Mouse (Mus musculus): ENCODE results near the gene Cdk19. TPM values are rescaled to one million over a fixed set of nuclear protein-coding genes. Genes with fewer than 3 reads are reported as not detected.
A peak's percentile ranks its signal among the peaks of the same experiment; 100 is the strongest.
"Not testable (repeated sequence)": the region's sequence is repeated elsewhere in the genome, so short reads cannot be mapped to it uniquely, and the experiment has no call there.

Cdk19 gene
- polyA plus RNA-seq (2015; fragmentation: Nextera tagmentation; extraction: Ambion mirVana): 9.5 and 10.6 TPM in 2 replicates

DNA sequence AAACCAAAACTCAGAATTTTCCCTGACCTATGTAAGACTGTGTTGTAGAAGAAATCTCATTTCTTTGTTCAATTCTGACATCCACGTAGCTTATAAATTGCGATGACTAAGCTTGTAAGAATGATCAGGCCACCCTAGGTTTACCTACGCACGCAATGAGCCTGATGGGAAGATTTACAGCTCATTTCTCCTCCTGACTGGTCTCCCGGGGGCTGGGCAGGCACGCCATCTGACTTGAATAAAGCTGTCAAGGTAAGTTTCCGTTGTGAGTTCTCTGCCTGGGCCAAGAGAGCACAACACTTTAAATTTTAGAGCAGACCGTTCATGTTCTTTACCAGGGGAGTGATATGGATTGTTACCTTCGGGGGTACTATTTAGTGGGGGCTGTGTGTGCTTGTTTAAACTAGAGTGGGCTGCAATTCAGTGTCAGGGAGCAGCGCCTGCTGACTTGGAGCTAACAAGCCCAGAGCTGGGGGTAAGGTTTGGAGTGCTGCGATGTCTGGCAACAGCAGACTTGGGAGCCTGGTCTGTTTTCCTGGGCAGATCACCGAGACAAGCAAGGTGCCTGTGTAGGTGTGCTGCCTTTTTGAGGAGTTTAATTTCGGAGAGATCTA is at the start of gene Cdk19:
Gene Cdk19 (plus strand): TSS at position 214 of the 614 bp plus-strand sequence.
- ATAC-seq (ENCODE audit: borderline replicate concordance, extremely low read depth, low FRiP score, low TSS enrichment): no peak
- no peak within 1 kb of the TSS for H3K4me3 ChIP-seq
- 37% methylated on average over 13 of the region's 13 CpGs for WGBS
- H3K4me2 ChIP-seq: no peak within 1 kb of the TSS
- no peak within 1 kb of the TSS for H3K27ac ChIP-seq
- H3K4me1 ChIP-seq: no peaks in the 10 kb centered on the region
- no peaks in the 10 kb centered on the region for H3K27me3 ChIP-seq
- H3K9me3 ChIP-seq: no peaks in the 10 kb centered on the region
- no peaks in the 10 kb centered on the region for H3K36me3 ChIP-seq
- no peak within 1 kb of the TSS for H3K9ac ChIP-seq

- Histone ChIP-seq H3K4me3 (no peak overlapping the region), H3K4me1 (peaks cover 7% of the 10 kb centered on the region), H3K4me2 (no peak overlapping the region), H3K9me3 (no peaks in the 10 kb centered on the region), H3K27me3 (no peaks in the 10 kb centered on the region), H3K27ac (no peak overlapping the region), H3K36me3 (peaks cover 36% of the 10 kb centered on the region), H3K9ac (no peak overlapping the region)
- 87% methylated on average over 6 of the region's 6 CpGs for WGBS
- ATAC-seq (ENCODE audit: borderline replicate concordance, extremely low read depth, low FRiP score, low TSS enrichment): no peak
Measured at GRCm38 (mm10) chr10:40292640-40293039, 46.7 kb upstream of the Cdk19 start.

DNA sequence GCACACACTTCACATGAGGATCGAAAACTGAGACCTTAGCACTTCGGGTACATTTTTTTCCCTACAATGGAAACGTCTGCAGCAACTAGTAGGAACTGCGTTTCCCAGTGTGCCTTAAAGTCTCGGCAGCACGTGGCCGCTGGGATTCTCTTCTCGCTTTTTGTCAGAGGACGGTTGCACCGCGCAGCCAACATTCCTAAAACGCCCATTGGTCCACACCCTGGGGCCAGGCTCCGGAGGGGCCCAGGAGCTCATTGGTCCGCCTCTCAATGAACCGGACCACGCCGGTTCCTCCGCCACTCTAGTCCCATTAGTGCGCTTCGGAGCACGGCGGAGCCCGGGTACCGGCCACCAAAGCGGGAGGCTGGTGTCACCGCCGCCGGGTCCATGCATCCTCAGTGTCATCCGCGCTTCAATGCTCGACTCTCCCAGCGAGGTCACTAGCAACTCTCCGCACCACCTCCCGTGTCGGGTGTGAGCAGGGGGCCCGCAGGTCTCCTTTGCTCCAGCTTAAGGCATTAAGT is 38.7 kb upstream of the Cdk19 start:
- Histone ChIP-seq H3K4me3 (peak overlapping the region; percentile 97), H3K27me3 (no peaks in the 10 kb centered on the region), H3K9ac (peak overlapping the region; percentile 93), H3K4me2 (peak overlapping the region; percentile 74), H3K27ac (peak overlapping the region; percentile 89), H3K36me3 (no peaks in the 10 kb centered on the region), H3K4me1 (peaks cover 27% of the 10 kb centered on the region), H3K9me3 (no peaks in the 10 kb centered on the region)
- under 1% methylated on average over 36 of the region's 36 CpGs for WGBS
- peak; percentile 84 for ATAC-seq (ENCODE audit: borderline replicate concordance, extremely low read depth, low FRiP score, low TSS enrichment)

DNA sequence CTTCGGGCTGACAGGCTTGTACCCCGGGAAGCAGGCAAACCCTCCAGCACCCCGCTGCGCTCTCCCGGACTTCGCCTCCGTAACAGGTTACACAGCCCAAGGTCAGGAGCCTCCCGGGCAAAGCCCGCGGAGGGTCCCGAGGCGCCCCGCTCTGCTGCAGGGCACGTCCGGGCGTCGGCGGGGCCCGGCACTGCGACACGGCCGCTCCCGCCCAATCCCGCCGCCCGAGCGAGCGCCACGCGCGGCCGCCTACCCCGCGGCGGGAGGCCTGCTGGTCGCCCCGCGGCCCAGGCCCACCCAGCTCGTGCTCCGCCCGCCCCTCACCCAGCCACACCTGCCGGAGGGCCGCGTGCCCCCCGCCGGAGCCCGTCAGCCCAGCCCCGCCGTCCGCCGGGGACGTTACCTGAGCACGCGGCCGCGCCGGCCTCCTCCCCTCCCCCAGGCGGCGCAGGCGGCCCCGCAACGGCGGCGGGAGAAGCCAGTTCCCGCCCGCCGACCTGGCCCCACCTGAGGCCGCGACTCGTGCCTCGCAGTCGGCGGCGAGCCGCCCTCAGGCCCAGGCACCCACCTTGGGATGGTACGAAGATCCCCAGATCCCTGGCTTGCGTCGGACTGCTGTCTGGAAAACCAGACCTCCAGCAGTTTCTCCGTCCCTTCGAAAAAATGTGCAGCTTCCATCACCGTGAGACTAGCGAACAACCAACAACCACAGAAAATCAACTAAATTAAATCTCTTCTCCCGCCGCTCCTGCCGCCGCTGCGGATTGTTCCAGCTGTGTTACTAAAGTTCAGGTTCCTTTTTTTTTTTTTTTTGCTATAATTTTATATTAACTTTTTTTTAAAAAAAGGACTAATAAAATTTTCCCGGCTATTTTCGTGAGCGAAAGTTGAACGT is 37.9 kb upstream of the Cdk19 start:
- WGBS: under 1% methylated on average over 50 of the region's 91 CpGs
- H3K4me2 ChIP-seq: peak overlapping the region; percentile 87

DNA sequence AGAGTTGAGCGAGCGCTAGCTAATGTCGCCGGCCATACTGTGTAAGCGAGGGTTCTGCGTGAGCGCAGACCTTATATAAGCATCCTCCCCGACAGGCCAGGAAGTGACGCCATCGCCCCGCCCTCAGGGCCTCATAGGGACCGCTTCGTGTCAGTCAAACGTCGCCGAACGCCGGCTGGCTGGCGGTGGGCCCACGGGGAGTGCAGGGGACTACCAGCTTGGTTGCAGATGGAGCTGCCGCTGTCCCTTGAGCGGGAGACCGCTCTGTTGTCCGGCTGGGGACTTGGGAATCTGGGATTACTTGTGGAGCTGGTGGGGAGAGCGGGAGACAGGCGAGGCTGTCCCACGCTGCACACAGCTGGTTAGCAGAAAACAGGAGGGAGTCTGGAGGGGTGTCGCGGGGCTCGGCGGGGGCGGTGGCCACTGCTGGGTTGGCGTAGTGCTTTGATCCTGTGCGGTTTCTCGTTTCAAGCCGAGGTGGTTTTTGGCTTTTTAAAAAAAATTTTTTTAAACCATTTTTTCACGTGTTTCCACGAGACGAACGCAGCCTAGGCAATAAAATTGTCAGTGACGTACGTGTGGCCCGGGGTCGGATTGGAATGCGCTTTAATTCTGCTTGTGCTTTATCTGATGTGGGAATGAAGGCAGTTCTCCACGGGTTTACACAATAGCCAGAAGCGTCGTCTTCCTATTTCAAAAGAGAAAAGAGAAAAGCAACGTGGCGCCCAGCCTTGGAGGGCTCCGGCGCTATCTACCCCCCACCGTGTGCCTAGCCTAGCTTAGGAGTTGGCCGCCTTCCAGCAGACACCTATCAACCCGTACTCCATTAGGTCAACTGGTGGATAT is 37.0 kb upstream of the Cdk19 start, which contains the start of gene Amd1:
Gene Amd1 (minus strand): TSS at position 47 of the 846 bp plus-strand sequence.
- peaks cover 22% of the 10 kb centered on the region for H3K4me1 ChIP-seq
- no peaks in the 10 kb centered on the region for H3K36me3 ChIP-seq
- peak within 1 kb of the TSS; percentile 93 for H3K9ac ChIP-seq
- no peaks in the 10 kb centered on the region for H3K27me3 ChIP-seq
- H3K4me3 ChIP-seq: peak within 1 kb of the TSS; percentile 97
- WGBS: under 1% methylated on average over 55 of the region's 55 CpGs
- peak within 1 kb of the TSS; percentile 87 for H3K4me2 ChIP-seq
- ATAC-seq (ENCODE audit: borderline replicate concordance, extremely low read depth, low FRiP score, low TSS enrichment): peak; percentile 97
- peak within 1 kb of the TSS; percentile 99 for H3K27ac ChIP-seq
- no peaks in the 10 kb centered on the region for H3K9me3 ChIP-seq

More for the DNA sequence above, 37.9 kb upstream of the Cdk19 start:
- ATAC-seq (ENCODE audit: borderline replicate concordance, extremely low read depth, low FRiP score, low TSS enrichment): peak; percentile 20; the same call in 1 of the 2 replicates
- H3K27me3 ChIP-seq, H3K36me3 ChIP-seq, H3K9me3 ChIP-seq: not testable (repeated sequence)
- peak overlapping the region; percentile 89 for H3K27ac ChIP-seq
- peaks cover 27% of the 10 kb centered on the region for H3K4me1 ChIP-seq
- peak overlapping the region; percentile 97 for H3K4me3 ChIP-seq
- H3K9ac ChIP-seq: peak overlapping the region; percentile 93

- Histone ChIP-seq H3K27ac (no peak overlapping the region), H3K27me3 (no peaks in the 10 kb centered on the region), H3K4me2 (no peak overlapping the region), H3K4me3 (no peak overlapping the region), H3K4me1 (no peaks in the 10 kb centered on the region), H3K36me3 (no peaks in the 10 kb centered on the region), H3K9ac (no peak overlapping the region), H3K9me3 (no peaks in the 10 kb centered on the region)
- ATAC-seq (ENCODE audit: borderline replicate concordance, extremely low read depth, low FRiP score, low TSS enrichment): no peak
- whole genome bisulfite sequencing: 88% methylated on average over 1 of the region's 1 CpGs
Measured at GRCm38 (mm10) chr10:40305989-40306388, 33.4 kb upstream of the Cdk19 start.

DNA sequence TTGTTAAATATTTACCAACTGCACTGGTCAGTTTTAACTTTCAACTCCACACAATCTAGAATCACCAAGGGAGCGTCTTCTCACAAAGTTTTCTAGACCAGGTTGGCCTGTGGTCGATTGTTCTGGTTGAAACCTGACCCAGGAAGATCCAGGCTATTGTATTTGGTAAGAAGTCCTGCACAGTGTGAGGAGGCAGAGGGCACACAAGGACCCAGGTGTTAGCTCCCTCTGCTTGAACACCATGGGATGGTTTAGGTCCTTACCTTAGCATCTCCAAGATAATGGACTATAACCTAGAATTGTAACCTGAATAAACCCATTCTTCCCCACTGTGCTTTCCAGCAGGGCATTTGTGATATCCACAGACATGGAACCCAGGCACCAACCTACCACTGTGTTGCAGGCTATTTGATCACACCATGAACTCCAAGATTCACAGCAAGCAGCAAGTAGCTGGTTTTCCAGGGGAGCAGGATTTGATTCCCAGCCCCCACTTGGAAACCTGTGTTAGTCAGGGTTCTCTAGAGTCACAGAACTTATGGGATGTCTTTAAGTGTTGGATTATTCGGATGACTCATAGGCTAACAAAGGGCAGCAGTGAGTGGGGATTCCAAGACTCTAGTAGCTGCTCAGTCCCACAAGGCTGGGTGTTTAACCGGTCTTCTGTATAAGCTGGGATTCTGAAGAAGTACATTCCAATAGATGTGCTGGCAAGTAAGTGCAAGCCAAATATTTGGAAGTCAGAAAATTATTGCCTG is 31.4 kb upstream of the Cdk19 start:
- WGBS: 48% methylated on average over 4 of the region's 4 CpGs
- Histone ChIP-seq H3K27ac (no peak overlapping the region), H3K27me3 (no peaks in the 10 kb centered on the region), H3K36me3 (no peaks in the 10 kb centered on the region), H3K9me3 (no peaks in the 10 kb centered on the region), H3K4me1 (no peaks in the 10 kb centered on the region), H3K4me3 (no peak overlapping the region), H3K4me2 (no peak overlapping the region), H3K9ac (no peak overlapping the region)
- ATAC-seq (ENCODE audit: borderline replicate concordance, extremely low read depth, low FRiP score, low TSS enrichment): no peak

DNA sequence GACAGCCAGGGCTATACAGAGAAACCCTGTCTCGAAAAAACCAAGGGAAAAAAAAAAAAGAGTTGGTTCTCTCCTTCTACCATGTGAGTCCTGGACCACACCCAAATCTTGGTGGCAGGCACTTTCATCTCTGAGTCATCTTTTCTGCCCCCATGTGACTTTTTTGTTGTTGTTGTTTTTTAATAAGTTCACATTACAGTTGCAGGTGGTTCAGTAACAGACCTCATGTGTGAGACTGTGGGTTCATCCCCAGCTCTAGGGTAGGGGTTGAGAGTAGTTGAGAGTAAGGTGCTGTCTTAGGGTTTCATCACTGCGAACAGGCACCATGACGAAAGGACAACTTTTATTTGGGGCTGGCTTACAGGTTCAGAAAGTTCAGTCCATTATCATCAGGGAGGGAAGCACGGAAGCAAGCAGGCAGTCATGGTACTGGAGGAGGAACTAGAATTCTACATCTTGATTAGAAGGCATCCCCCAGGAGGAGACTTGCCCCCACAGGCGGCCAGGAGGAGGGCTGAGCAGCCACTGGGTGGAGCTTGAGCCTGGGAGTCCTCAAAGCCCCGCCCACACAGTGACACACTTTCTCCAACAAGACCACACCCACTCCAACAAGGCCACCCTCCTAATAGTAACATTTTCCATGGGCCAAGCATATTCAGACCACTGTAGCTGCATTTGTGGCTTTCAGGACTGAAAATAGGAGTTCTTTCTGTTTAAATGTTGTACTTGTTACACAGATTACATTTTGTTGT is 29.3 kb upstream of the Cdk19 start:
- no peak overlapping the region for H3K4me2 ChIP-seq
- no peaks in the 10 kb centered on the region for H3K9me3 ChIP-seq
- H3K36me3 ChIP-seq: no peaks in the 10 kb centered on the region
- no peaks in the 10 kb centered on the region for H3K4me1 ChIP-seq
- no peak overlapping the region for H3K9ac ChIP-seq
- 49% methylated on average over 6 of the region's 6 CpGs for WGBS
- H3K27me3 ChIP-seq: no peaks in the 10 kb centered on the region
- ATAC-seq (ENCODE audit: borderline replicate concordance, extremely low read depth, low FRiP score, low TSS enrichment): peak; percentile 67; the same call in 1 of the 2 replicates
- no peak overlapping the region for H3K27ac ChIP-seq
- no peak overlapping the region for H3K4me3 ChIP-seq

DNA sequence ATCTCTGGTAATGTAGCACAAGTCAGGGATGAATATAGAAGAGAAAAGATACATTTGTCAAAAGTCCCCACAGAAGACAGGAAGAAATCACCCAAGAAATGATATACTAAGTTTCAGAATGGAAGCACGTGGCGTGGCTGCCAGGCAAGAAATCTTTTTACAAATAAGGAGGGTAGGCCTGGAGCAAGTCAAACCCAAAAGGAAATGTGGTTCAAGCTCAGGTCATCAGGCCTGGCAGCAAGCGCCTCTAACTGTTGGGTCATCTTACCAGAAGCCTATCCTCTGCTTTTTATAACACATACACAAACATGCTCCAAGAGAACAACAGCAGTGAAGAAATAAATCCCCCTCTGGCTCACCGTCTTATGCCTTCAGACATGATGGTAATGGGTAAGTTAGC is 26.6 kb upstream of the Cdk19 start:
- H3K4me3 ChIP-seq: no peak overlapping the region
- H3K27ac ChIP-seq: no peak overlapping the region
- H3K9ac ChIP-seq: no peak overlapping the region
- H3K9me3 ChIP-seq: no peaks in the 10 kb centered on the region
- H3K4me2 ChIP-seq: no peak overlapping the region
- WGBS: 63% methylated on average over 4 of the region's 4 CpGs
- no peak for ATAC-seq (ENCODE audit: borderline replicate concordance, extremely low read depth, low FRiP score, low TSS enrichment)
- H3K27me3 ChIP-seq: no peaks in the 10 kb centered on the region
- no peaks in the 10 kb centered on the region for H3K4me1 ChIP-seq
- no peaks in the 10 kb centered on the region for H3K36me3 ChIP-seq

- H3K4me3 ChIP-seq: no peak overlapping the region
- H3K4me2 ChIP-seq: no peak overlapping the region
- no peak overlapping the region for H3K9ac ChIP-seq
- H3K27me3 ChIP-seq: no peaks in the 10 kb centered on the region
- WGBS: 36% methylated on average over 7 of the region's 7 CpGs
- ATAC-seq (ENCODE audit: borderline replicate concordance, extremely low read depth, low FRiP score, low TSS enrichment): no peak
- H3K9me3 ChIP-seq: no peaks in the 10 kb centered on the region
- no peak overlapping the region for H3K27ac ChIP-seq
- H3K36me3 ChIP-seq: no peaks in the 10 kb centered on the region
- H3K4me1 ChIP-seq: no peaks in the 10 kb centered on the region
Measured at GRCm38 (mm10) chr10:40316841-40317585, 22.4 kb upstream of the Cdk19 start.

All from lung, embryonic 15.5 days (tissue).